Mouse (Mus musculus) limb, embryonic 12.5 days (tissue): Measurements from ENCODE around the gene Sdhb. TPM values are rescaled to one million over a fixed set of nuclear protein-coding genes. Genes with fewer than 3 reads are reported as not detected.

Experiments
- polyA plus RNA-seq: library from polyadenylated mRNA; unstranded; fragments of >200 nt; fragmentation: Nextera tagmentation; extraction: Ambion mirVana; gene quantifications from 2 replicates; pipeline ENCODE4 v1.2.1, GENCODE M21; 2016

Gene Sdhb
- polyA plus RNA-seq, 1 experiment from 2014 or later: 392 TPM

Other genes starting within 250 kb of the Sdhb start
- gene Padi6, start 218.6 kb upstream of the Sdhb start, polyA plus RNA-seq: not detected in 2 replicates
- not detected in 2 replicates for gene Padi4, start 187.0 kb upstream of the Sdhb start, polyA plus RNA-seq
- gene Padi3, start 150.6 kb upstream of the Sdhb start, polyA plus RNA-seq: 0.28 and 0.37 TPM in 2 replicates
- gene Padi1, start 115.4 kb upstream of the Sdhb start, polyA plus RNA-seq: 0.38 and 0.39 TPM in 2 replicates
- 1.2 and 1.3 TPM in 2 replicates for gene Padi2, start 54.9 kb upstream of the Sdhb start, polyA plus RNA-seq
- 44.1 and 46.0 TPM in 2 replicates for gene Atp13a2, start 25.7 kb downstream of the Sdhb start, polyA plus RNA-seq
- 512 and 562 TPM in 2 replicates for gene Mfap2, start 49.2 kb downstream of the Sdhb start, polyA plus RNA-seq
- 11.1 and 13.2 TPM in 2 replicates for gene Crocc, start 99.3 kb downstream of the Sdhb start, polyA plus RNA-seq
- gene Necap2, start 117.2 kb downstream of the Sdhb start, polyA plus RNA-seq: 87.1 and 87.7 TPM in 2 replicates
- gene Spata21, start 127.1 kb downstream of the Sdhb start, polyA plus RNA-seq: 0.28 TPM in 1 of 2 replicates, not detected in the other
- gene Szrd1, start 178.6 kb downstream of the Sdhb start, polyA plus RNA-seq: 34.2 and 34.5 TPM in 2 replicates
- 31.2 and 32.0 TPM in 2 replicates for gene Fbxo42, start 186.7 kb downstream of the Sdhb start, polyA plus RNA-seq